Comparison of ENCODE assay signal across 7 mouse cellular contexts in genomic region chr13:102744481-102745269, GRCm38 (mm10). TPM values are rescaled to one million over a fixed set of nuclear protein-coding genes. Genes with fewer than 3 reads are reported as not detected.
A peak's percentile ranks its signal among the peaks of the same experiment; 100 is the strongest.
DNase-seq lines count a peak whose midpoint lies in the region; ATAC-seq and TF ChIP-seq lines count a peak whose summit lies in the region.

No protein-coding gene starts in this region.

- no peak overlapping the region for H3K4me3 ChIP-seq in embryonic fibroblast, embryonic 13.5 days (ENCODE audit: insufficient read depth, low read length)
- no peak overlapping the region for H3K4me3 ChIP-seq in limb, embryonic 11.5 days (ENCODE audit: low read depth, low read length)

- H3K27me3 ChIP-seq in limb, embryonic 11.5 days (ENCODE audit: control insufficient read depth, insufficient read depth, low read length): no peaks in the 10 kb centered on the region

- TF ChIP-seq CTCF in embryonic fibroblast, embryonic 13.5 days (IDR thresholded peaks at IDR 0.05; ENCODE audit: borderline replicate concordance, insufficient read depth, low read length): peak; percentile 64; the same call in 1 of the 2 replicates

- peaks cover 9% of the 10 kb centered on the region for H3K4me1 ChIP-seq in embryonic fibroblast, embryonic 13.5 days (ENCODE audit: control insufficient read depth, insufficient read depth, low read length)
- H3K4me1 ChIP-seq in limb, embryonic 11.5 days (ENCODE audit: control insufficient read depth, insufficient read depth, low read length): no peaks in the 10 kb centered on the region

- peak overlapping the region; percentile 86 for H3K27ac ChIP-seq in embryonic fibroblast, embryonic 13.5 days (ENCODE audit: insufficient read depth, low read length)
- H3K27ac ChIP-seq in limb, embryonic 11.5 days (replicated peaks; ENCODE audit: low read depth, low read length): no peak overlapping the region

- DNase-seq in urinary bladder, postnatal 14 days (ENCODE audit: low spot score): peak; percentile 52
- no peak for DNase-seq in urinary bladder, postnatal 4 days (ENCODE audit: low spot score in 2 of 2)
- DNase-seq in adrenal gland, postnatal 25 days: peak; percentile 46
- peak; percentile 63 for DNase-seq in induced T-regulatory cell, adult 2 months (ENCODE audit: low read depth)
- DNase-seq in limb, embryonic 11.5 days (ENCODE audit: low spot score): peak; percentile 55
- peak; percentile 71 for DNase-seq in retina, postnatal 1 day

- H3K36me3 ChIP-seq in limb, embryonic 11.5 days (ENCODE audit: control insufficient read depth, insufficient read depth, low read length): no peaks in the 10 kb centered on the region

- H3K9me3 ChIP-seq in limb, embryonic 11.5 days (ENCODE audit: control insufficient read depth, low read length): no peaks in the 10 kb centered on the region

- ATAC-seq in limb, embryonic 11.5 days (ENCODE audit: insufficient number of reproducible peaks, low FRiP score, low TSS enrichment, low read depth): no peak

- H3K9ac ChIP-seq in limb, embryonic 11.5 days (ENCODE audit: low read length): no peak overlapping the region

- 70% methylated on average over 9 of the region's 9 CpGs for WGBS in limb, embryonic 11.5 days

- no peak for TF ChIP-seq POLR2A in embryonic fibroblast, embryonic 13.5 days (IDR thresholded peaks at IDR 0.05; ENCODE audit: low read depth, low read length)

- H3K4me2 ChIP-seq in limb, embryonic 11.5 days (ENCODE audit: low read depth, severe bottlenecking): no peak overlapping the region

RNA-seq across cellular contexts. Expression of gene Cd180, which starts 51.3 kb away (rescaled TPM):
- total RNA-seq in adrenal gland, postnatal 25 days (2021): 0.95 and 1.6 TPM in 2 replicates
- polyA plus RNA-seq in embryonic fibroblast, embryonic 13.5 days (2011; ENCODE audit: insufficient read length, low read depth, missing spikeins): 0.91 TPM in 1 of 2 replicates, not detected in the other
- polyA plus RNA-seq in limb, embryonic 11.5 days (2014; fragmentation: Nextera tagmentation; extraction: Ambion mirVana): 0.33 and 0.38 TPM in 2 replicates

Comparison
In these comparisons a context has a peak if more than half of its experiments do, and no peak if none do; other contexts are left out.
1. DNase-seq: peak in urinary bladder, postnatal 14 days (single experiment), adrenal gland, postnatal 25 days (single experiment), induced T-regulatory cell, adult 2 months (single experiment), limb, embryonic 11.5 days (single experiment) and retina, postnatal 1 day (single experiment); none in urinary bladder, postnatal 4 days (0 of 2).